Mouse (Mus musculus) myocyte (in vitro differentiated cells): ENCODE measurements around the gene Hectd2. TPM values are rescaled to one million over a fixed set of nuclear protein-coding genes. Genes with fewer than 3 reads are reported as not detected.
A peak's percentile ranks its signal among the peaks of the same experiment; 100 is the strongest.

ENCODE experiments used
- H3K27me3 ChIP-seq: one replicate; pipeline ENCODE4 v1.6.1; 2011; ENCODE audit not compliant: control insufficient read depth, insufficient read depth, insufficient read length
- H3K36me3 ChIP-seq: one replicate; pipeline ENCODE4 v1.6.1; 2011; ENCODE audit not compliant: control insufficient read depth, insufficient read depth
- H3K4me2 ChIP-seq: one replicate; pipeline ENCODE4 v1.6.1; 2011; ENCODE audit warnings: low read depth, control low read depth
- H3K4me3 ChIP-seq: one replicate; pipeline ENCODE4 v1.5.1; 2011; ENCODE audit warnings: mild to moderate bottlenecking, control low read depth, moderate library complexity
- H3K79me2 ChIP-seq: one replicate; pipeline ENCODE4 v1.6.1; 2011; ENCODE audit not compliant: control insufficient read depth, insufficient read depth
- H3ac ChIP-seq: one replicate; pipeline ENCODE4 v1.6.1; 2011; ENCODE audit not compliant: control insufficient read depth, insufficient read length
- CEBPB ChIP-seq: IDR thresholded peaks from 2 replicates; pipeline ENCODE4 v1.6.1; 2011; ENCODE audit warnings: mild to moderate bottlenecking, moderate library complexity; ENCODE audit not compliant: poor library complexity, insufficient read depth, severe bottlenecking
- E2F4 ChIP-seq: IDR thresholded peaks from one replicate; pipeline ENCODE4 v1.6.1; 2011; ENCODE audit warnings: mild to moderate bottlenecking, control low read depth, moderate library complexity; ENCODE audit not compliant: insufficient read depth
- MAX ChIP-seq: IDR thresholded peaks from one replicate; pipeline ENCODE4 v1.6.1; 2011; ENCODE audit warnings: low read depth, mild to moderate bottlenecking, control low read depth
- MYOD1 ChIP-seq, 3 experiments: IDR thresholded peaks; one replicate each; pipeline ENCODE4 v1.6.1; 2011; ENCODE audit warnings: control low read depth in 2 of 3, low read depth in 2 of 3, mild to moderate bottlenecking in 2 of 3, moderate library complexity in 1 of 3; ENCODE audit not compliant: insufficient read length in 2 of 3, control insufficient read depth in 1 of 3
- MYOG ChIP-seq, 3 experiments: IDR thresholded peaks; one replicate each; pipeline ENCODE4 v1.6.1; 2011; ENCODE audit warnings: control low read depth in 2 of 3, low read depth in 2 of 3, mild to moderate bottlenecking in 2 of 3; ENCODE audit not compliant: insufficient read length in 2 of 3, control insufficient read depth in 1 of 3, insufficient read depth in 1 of 3
- POLR2A ChIP-seq: IDR thresholded peaks from one replicate; pipeline ENCODE4 v1.6.1; 2011; ENCODE audit warnings: low read depth, mild to moderate bottlenecking, control low read depth, moderate library complexity; ENCODE audit not compliant: insufficient read length
- POLR2AphosphoS2 ChIP-seq: IDR thresholded peaks from one replicate; pipeline ENCODE4 v1.6.1; 2011; ENCODE audit warnings: low read depth, control low read depth; ENCODE audit not compliant: insufficient read length
- REST ChIP-seq: IDR thresholded peaks from one replicate; pipeline ENCODE4 v1.6.1; 2011; ENCODE audit warnings: mild to moderate bottlenecking, control low read depth, moderate library complexity; ENCODE audit not compliant: insufficient read depth, insufficient read length
- SRF ChIP-seq: IDR thresholded peaks from one replicate; pipeline ENCODE4 v1.6.1; 2011; ENCODE audit warnings: low read depth; ENCODE audit not compliant: control insufficient read depth, insufficient read length
- TCF12 ChIP-seq: IDR thresholded peaks from one replicate; pipeline ENCODE4 v1.6.1; 2011; ENCODE audit warnings: mild to moderate bottlenecking, control low read depth; ENCODE audit not compliant: poor library complexity, insufficient read depth, severe bottlenecking
- TCF3 ChIP-seq: IDR thresholded peaks from one replicate; pipeline ENCODE4 v1.6.1; 2011; ENCODE audit warnings: low read depth, control low read depth; ENCODE audit not compliant: insufficient read length
- USF1 ChIP-seq: IDR thresholded peaks from one replicate; pipeline ENCODE4 v1.6.1; 2011; ENCODE audit warnings: low read depth, mild to moderate bottlenecking, control low read depth, moderate library complexity
- polyA plus RNA-seq: library from polyadenylated mRNA; unstranded; fragments of >200 nt; fragmentation: generic; extraction: Trizol; gene quantifications from one replicate; pipeline ENCODE4 v1.2.1, GENCODE M21; 2012; ENCODE audit warnings: missing spikeins

The Hectd2 gene
- polyA plus RNA-seq, 1 experiment = 0.88 TPM

DNA sequence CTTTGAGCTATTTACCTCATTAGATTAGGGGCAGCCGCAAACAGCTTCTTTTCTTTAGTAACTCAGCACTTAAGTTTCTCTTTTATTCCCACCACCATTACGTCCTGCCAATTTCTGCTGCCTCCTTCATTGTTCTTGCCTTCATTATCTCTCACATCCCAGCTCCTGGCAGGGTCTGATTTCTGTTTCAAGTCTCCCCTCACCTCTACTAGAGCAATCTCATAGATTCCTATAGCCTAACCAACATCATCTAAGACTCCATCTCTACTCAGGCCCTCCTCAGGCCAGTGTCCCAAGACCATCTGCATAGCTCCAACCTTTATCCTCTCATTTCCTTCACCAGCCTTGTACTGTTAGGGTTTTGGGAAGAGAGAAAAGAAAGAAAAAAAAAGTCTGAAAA lies 19.3 kb upstream of the Hectd2 start:
- H3K4me3 ChIP-seq = no peak overlapping the region
- TF ChIP-seq MYOD1 (IDR thresholded peaks at IDR 0.05; ENCODE audit: control insufficient read depth in 1 of 3, insufficient read length in 2 of 3, low read depth in 2 of 3) = no peak
- no peak for TF ChIP-seq CEBPB
- TF ChIP-seq MAX = no peak
- no peak for TF ChIP-seq POLR2AphosphoS2
- no peak for TF ChIP-seq REST
- no peak for TF ChIP-seq TCF3
- no peak for TF ChIP-seq MYOG (IDR thresholded peaks at IDR 0.05; ENCODE audit: control insufficient read depth in 1 of 3, insufficient read depth in 1 of 3, insufficient read length in 2 of 3, low read depth in 2 of 3)
- TF ChIP-seq USF1 = no peak
- no peak for TF ChIP-seq E2F4
- TF ChIP-seq TCF12 = no peak
- no peak for TF ChIP-seq SRF
- no peak for TF ChIP-seq POLR2A
- H3K4me2 ChIP-seq = peak overlapping the region; percentile 60
- no peak overlapping the region for H3ac ChIP-seq
- no peaks in the 10 kb centered on the region for H3K79me2 ChIP-seq
- no peaks in the 10 kb centered on the region for H3K27me3 ChIP-seq
- H3K36me3 ChIP-seq = no peaks in the 10 kb centered on the region

DNA sequence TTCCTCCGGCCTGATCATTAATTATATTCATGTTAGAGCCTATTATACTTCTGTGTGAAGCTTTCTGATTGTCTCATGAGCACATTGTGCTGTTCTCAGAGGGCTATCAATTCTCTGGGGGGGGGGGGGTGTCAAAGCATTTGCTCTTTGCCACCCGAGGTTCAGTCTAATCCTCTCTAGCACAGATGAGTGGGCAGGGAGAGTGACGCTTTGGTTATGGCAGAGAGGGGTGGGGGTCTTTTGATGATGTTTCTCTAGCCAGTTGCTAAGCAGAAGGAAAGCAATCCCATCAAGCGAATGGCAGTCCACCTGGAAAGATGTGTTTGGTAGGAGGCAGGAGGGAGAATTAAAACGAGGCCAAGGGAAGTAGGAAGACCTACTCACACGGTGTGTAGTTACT lies 18.6 kb upstream of the Hectd2 start:
- no peaks in the 10 kb centered on the region for H3K79me2 ChIP-seq
- H3K36me3 ChIP-seq = no peaks in the 10 kb centered on the region
- no peak overlapping the region for H3ac ChIP-seq
- no peaks in the 10 kb centered on the region for H3K27me3 ChIP-seq
- TF ChIP-seq E2F4 (no peak), MYOD1 (IDR thresholded peaks at IDR 0.05; ENCODE audit: control insufficient read depth in 1 of 3, insufficient read length in 2 of 3, low read depth in 2 of 3) (no peak), MYOG (IDR thresholded peaks at IDR 0.05; ENCODE audit: control insufficient read depth in 1 of 3, insufficient read depth in 1 of 3, insufficient read length in 2 of 3, low read depth in 2 of 3) (no peak), POLR2AphosphoS2 (no peak), MAX (no peak), CEBPB (no peak), SRF (no peak), POLR2A (no peak), TCF12 (no peak)
- no peak overlapping the region for H3K4me3 ChIP-seq
- H3K4me2 ChIP-seq = no peak overlapping the region

DNA sequence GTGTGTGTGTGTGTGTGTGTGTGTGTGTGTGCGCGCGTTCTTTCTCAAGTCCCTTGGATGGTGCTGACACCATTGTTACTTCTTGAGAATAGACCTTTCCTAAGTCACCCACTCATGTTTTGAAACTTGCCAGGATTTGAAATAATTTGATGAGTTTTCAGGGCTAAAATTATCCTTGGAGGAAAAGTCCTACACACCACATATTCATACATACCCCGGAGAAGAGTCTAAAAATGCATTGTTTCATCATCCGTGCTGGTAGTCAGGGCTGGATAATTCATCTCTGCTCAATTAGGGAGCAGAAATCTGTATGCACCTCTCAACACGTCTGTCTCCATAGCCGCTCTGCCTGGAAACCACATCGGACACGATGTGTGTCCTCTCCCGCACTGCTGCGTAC lies 17.5 kb upstream of the Hectd2 start:
- no peaks in the 10 kb centered on the region for H3K27me3 ChIP-seq
- TF ChIP-seq MYOG (IDR thresholded peaks at IDR 0.05; ENCODE audit: control insufficient read depth in 1 of 3, insufficient read depth in 1 of 3, insufficient read length in 2 of 3, low read depth in 2 of 3) (no peak), TCF12 (no peak), CEBPB (no peak), MYOD1 (IDR thresholded peaks at IDR 0.05; ENCODE audit: control insufficient read depth in 1 of 3, insufficient read length in 2 of 3, low read depth in 2 of 3) (no peak)

DNA sequence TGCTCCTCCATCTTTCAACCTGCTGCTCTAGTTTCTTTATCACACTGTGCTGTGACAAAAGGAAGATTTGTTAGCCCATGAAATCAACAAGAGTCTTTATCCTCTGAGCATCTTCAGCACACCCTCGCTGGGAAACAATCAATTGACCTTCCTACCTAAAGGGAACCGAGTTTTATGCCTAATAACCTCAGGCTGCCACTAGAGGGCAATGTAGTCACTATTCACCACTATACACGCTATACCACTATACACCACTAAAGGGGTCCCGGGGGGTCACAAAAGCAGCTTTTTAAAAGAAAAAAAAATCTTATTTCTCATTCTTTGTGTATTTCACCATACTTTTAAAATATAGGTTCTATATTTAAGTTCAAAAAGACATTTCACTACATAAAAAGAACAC lies 15.9 kb upstream of the Hectd2 start:
- Histone ChIP-seq H3K4me2 (no peak overlapping the region), H3K4me3 (no peak overlapping the region), H3K36me3 (no peaks in the 10 kb centered on the region), H3K27me3 (no peaks in the 10 kb centered on the region), H3ac (no peak overlapping the region), H3K79me2 (no peaks in the 10 kb centered on the region)
- TF ChIP-seq MYOG (IDR thresholded peaks at IDR 0.05; ENCODE audit: control insufficient read depth in 1 of 3, insufficient read depth in 1 of 3, insufficient read length in 2 of 3, low read depth in 2 of 3) (no peak), POLR2AphosphoS2 (no peak), USF1 (no peak), REST (no peak), TCF3 (no peak), E2F4 (no peak), MYOD1 (IDR thresholded peaks at IDR 0.05; ENCODE audit: control insufficient read depth in 1 of 3, insufficient read length in 2 of 3, low read depth in 2 of 3) (no peak), POLR2A (no peak), TCF12 (no peak), SRF (no peak), MAX (no peak), CEBPB (no peak)

More for the DNA sequence above, 17.5 kb upstream of the Hectd2 start:
- no peak overlapping the region for H3K4me3 ChIP-seq
- no peaks in the 10 kb centered on the region for H3K36me3 ChIP-seq
- no peaks in the 10 kb centered on the region for H3K79me2 ChIP-seq
- no peak overlapping the region for H3ac ChIP-seq
- no peak overlapping the region for H3K4me2 ChIP-seq

DNA sequence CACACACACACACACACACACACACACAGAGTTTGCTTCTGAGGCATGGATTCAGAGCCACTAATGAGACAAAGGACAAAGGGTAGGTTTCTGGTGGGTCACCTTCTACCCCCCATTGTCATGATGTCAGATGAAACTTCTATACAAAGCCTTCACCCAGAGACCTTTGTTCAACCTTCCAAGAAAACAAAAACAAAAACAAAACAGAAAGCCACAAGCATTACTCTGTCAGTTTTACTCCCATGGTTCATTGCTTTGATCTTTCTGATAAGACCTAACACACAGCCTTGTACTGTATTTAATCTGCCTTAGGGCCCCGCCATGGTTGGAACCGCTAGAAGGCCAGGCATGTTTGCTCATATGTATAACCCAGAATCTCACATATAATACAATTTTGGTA lies 15.1 kb upstream of the Hectd2 start:
- no peak overlapping the region for H3K4me2 ChIP-seq
- TF ChIP-seq POLR2A = no peak
- TF ChIP-seq E2F4 = no peak
- no peaks in the 10 kb centered on the region for H3K79me2 ChIP-seq
- H3K36me3 ChIP-seq = no peaks in the 10 kb centered on the region
- no peak overlapping the region for H3K4me3 ChIP-seq
- H3ac ChIP-seq = no peak overlapping the region
- H3K27me3 ChIP-seq = no peaks in the 10 kb centered on the region
